Mouse (Mus musculus) kidney, adult 18-20 months (tissue): ENCODE results near the gene Plcb4.

Experiments
- DNase-seq: peaks from one replicate; pipeline ENCODE4 v3.0.0; 2021

Gene Plcb4

DNA sequence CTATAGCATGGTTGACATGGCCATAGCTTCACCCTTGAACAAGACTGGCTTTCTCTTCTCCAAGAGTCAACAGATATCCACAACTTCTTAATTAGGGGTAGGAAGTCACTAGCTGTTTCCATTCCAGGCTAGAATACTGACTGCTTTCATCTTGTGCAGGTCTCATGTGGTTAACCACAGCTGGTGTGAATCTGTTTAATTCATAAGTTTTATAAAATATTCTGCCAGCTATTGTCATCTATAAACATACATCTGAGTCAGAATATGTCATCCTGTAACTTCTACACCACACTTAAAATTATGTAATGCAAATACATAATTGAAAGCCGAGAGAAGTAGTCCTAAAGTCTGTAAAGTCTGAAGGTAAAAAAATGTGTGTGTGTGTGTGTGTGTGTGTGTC lies 164.9 kb downstream of the Plcb4 start:
- DNase-seq = no peak

- DNase-seq = no peak
These were observed 165.9 kb downstream of the Plcb4 start for GRCm38 (mm10) chr2:135824757-135825156.

DNA sequence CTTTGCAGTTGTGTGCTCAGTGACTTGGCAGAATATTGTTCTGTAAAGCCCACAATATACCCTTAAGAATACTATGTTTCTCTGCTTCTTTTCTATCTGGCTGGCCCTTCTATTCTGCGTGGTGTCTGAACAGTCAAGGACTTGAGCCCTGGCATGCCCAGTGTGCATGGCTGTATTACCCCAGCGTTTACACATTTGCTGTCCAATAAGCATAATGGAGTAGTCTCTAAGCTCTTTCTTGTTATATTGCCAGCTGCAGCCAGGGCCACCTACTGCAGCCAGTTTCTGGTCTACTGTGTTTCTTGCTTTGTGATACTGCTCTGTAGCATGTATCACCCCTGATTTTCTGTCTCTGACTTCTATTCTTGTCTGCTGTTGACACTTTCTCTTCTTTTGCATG lies 166.8 kb downstream of the Plcb4 start:
- no peak for DNase-seq

DNA sequence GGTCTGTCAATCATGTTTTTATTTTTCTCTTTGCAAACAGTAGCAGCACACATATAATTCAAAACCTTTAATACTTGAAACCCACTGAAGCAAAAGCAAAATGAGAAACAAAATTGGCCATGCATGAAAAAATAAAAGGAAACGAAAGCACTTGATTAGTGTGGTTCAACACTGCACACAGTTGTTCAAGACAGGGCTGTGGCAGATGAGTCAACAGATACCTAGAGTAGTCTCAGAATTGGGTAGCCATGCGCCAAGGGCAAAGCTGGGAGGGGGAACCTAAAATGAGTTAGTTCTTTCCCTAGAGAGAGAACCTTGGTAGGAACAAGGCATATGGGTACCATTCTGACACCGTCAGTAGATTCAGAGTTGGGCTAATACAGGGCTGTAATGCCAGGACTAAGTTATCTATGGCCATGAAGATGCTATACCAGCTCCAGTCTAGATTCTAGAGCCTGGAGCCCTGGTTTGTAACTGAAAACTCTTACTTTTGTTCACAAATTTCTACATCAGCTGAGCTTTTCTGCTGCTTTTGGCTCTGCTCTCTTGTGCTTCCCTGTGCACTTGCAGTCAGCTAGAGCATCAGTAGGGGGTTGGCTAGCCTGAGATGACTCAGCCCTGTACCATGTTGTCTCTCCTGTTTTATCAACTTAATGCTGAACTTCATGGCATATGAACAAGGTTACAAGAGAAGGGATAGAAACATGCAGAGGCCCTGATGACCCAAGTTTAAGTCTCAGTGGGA lies 168.0 kb downstream of the Plcb4 start:
- DNase-seq = no peak

DNA sequence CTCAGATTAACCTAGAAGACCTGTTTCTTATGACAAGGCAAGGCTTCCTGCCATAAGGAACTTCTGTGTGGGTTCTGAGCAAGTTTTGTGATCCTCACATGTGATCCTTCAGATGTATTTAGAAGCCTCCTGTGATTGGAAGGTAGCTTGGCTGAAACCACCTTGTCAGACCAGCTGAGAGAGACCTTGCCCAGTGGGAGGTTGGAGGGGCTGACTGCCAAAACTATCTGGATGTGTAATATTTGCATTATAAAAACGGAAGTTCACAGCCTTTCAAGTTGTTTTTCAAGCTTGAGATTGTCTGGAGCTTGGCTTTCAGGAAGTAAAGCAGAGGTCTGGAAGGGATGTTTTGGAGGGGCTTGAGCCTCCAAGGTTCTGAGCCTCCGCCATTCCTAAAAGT lies 169.6 kb downstream of the Plcb4 start:
- DNase-seq = no peak

GRCm38 (mm10) chr2:135833743-135834142 lies 174.9 kb downstream of the Plcb4 start:
- DNase-seq = no peak

- DNase-seq = no peak
These were observed 175.6 kb downstream of the Plcb4 start for GRCm38 (mm10) chr2:135834435-135834834.

- DNase-seq = no peak
These were observed 177.1 kb downstream of the Plcb4 start for GRCm38 (mm10) chr2:135835911-135836310.

GRCm38 (mm10) chr2:135836426-135836825 lies 177.6 kb downstream of the Plcb4 start:
- no peak for DNase-seq

DNA sequence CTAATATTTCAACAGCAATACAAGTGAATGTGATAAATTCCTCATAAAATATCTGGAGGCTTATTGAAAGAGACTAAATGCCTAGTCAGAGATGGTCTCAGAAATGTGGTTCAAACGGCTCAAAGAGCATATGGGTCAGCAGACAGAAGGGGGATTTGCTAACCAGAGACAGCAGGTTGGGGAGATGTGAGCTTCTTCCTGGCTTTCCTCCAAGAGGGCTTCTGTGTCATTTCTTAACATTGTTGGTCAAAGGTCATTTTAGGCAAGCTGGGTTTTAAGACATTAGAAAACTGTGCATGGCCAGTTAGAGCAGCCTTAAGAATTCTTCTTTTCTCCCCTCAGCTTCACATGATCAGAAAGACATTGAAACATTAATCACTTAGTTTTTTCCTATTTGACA lies 178.9 kb downstream of the Plcb4 start:
- DNase-seq = no peak

- no peak for DNase-seq
These were observed 179.3 kb downstream of the Plcb4 start for GRCm38 (mm10) chr2:135838135-135838534.

GRCm38 (mm10) chr2:135838651-135839286 lies 180.0 kb downstream of the Plcb4 start:
- no peak for DNase-seq

DNA sequence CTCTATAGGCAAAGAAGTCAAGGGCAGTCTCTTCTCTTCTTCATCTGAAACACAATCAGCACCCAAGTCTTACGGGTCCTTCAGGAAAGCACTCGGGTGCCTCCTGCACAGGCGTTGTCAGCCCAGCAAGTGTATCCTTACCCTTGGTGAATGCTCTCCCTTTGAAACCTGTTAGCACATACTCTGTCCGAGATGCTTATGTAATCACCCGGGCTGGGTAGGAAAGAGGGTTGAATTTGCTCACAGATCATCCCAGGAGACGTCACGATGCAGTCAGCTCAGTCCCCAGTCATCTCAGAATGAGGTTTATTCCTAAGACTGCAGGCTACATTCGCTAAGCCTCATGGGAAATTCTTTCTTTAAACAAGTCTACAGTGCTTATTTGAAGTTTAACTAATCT lies 184.9 kb downstream of the Plcb4 start:
- DNase-seq = no peak

DNA sequence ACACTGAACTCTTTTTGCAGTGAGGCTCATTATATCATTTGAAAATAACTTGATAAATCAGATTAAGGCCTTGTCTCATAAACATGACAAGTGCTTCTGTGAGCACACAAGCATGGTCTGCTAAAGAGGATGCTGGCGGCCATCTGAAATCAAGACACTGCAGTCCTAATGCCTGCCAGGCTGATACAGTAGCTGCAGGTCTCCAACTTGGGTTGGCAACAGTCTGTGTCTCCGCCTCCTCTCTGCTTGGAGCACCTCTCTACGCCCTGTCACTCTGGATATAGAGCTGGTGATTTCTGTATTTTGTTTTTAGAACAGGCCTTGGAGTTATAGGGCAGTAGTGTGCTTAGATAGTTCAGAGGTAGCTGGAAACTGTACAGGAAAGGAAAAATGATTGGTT lies 188.1 kb downstream of the Plcb4 start:
- no peak for DNase-seq

DNA sequence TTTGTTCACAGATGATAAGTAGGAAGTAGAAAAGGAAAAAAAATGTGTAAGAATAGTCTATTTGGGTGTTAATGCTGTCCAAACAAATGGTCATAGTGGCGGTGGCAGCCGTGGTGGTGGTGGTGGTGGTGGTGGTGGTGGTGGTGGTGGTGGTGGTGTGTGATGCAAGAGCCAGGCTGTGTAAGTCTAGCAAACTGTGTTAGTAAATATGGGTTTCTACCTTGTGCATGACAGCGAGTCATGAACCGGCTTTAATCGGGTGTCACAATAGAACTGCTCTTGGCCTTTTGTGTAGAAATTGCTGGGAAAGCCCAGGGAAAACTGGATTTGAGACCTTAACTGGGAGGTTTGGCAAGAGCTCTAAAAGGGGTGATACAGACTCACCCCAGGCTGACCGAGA lies 188.9 kb downstream of the Plcb4 start:
- DNase-seq = no peak

- no peak for DNase-seq
These were observed 189.4 kb downstream of the Plcb4 start for GRCm38 (mm10) chr2:135848169-135848568.

- DNase-seq = no peak
These were observed 193.2 kb downstream of the Plcb4 start for GRCm38 (mm10) chr2:135851964-135852363.

GRCm38 (mm10) chr2:135853085-135853484 lies 194.3 kb downstream of the Plcb4 start:
- no peak for DNase-seq

- DNase-seq = no peak
These were observed 195.2 kb downstream of the Plcb4 start for GRCm38 (mm10) chr2:135854059-135854458.

DNA sequence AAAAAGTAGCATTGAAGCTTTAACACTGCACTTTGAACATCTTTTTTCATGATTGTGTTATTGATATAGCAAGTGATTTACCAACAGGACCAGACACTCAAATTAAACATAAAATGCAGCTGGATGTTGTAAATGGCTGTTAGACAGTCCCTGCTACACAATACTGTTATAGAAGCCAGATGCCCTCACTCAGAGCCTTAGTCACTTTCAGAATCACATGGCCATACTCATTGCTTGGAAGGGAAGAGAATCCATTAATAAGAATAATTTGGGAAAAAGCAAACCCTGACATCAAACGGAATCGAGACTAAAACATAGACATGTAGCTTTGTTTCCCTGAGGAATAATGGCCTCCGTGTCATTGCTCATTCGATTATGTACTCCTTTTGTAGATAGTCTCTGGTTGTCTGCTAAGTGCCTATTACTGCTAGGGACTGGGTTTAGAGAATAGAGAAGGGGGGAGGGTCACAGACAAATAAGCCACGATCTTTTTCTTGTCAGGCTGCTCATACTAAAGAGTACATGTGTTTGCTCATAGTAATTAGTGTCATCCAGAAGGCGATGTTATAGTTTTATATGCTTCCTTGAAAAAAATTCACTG lies 197.2 kb downstream of the Plcb4 start:
- no peak for DNase-seq

GRCm38 (mm10) chr2:135856826-135857225 lies 198.0 kb downstream of the Plcb4 start:
- no peak for DNase-seq

DNA sequence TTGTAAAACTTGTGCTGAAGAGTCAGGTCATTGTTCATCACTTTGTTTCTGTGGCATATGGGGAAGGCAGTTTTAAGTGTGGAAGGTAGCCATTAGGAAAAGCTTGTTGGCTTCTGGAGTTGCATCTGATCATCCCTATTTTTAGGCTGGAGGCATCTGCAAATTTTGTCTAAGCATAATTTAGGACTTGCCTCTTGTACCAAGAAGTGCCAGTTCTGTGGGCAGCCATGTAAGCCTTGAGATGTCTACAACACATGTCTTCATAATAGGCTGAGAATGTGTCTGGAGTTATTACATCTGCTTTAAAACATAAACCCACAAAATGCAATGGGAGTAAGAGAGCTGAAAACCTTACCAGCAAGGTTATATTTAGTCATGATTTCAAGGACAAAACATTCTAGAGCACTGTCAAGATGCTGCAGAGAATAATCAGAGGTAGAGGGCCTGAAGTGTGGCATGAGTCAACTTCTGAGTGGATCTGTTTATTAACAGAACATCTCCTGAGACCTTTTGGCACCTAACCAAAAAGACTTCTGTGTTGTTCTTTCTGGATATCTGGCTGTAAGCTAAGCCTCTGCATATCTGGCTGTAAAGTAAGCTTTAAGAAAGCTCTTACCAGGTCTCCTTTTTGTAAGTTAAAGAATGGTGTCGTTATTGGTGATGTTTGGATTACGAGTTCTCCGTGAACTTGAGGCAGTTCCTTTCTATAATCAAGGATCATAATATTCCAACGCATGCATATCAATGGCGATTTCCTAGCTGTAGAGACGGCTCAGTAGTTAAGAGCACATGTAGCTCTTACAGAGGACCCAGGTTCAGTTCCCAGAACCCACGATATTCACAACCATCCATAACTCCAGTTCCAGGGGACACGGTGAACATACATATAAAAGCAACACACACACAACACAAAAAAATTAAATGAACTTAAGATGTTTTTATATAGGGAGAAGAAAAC lies 203.0 kb downstream of the Plcb4 start:
- no peak for DNase-seq
